Mouse (Mus musculus) CH12.LX (cell line): ENCODE measurements around the gene Ypel2. TPM values are rescaled to one million over a fixed set of nuclear protein-coding genes. Genes with fewer than 3 reads are reported as not detected.

ENCODE experiments used
- DNase-seq: peaks from one replicate; pipeline ENCODE4 v3.0.0-alpha.2; 2013; ENCODE audit errors: extremely low read depth
- H3K27ac ChIP-seq: 2 replicates; pipeline ENCODE4 v1.5.1; 2012; ENCODE audit warnings: low read depth, mild to moderate bottlenecking, control low read depth, moderate library complexity; ENCODE audit not compliant: insufficient read depth
- H3K27me3 ChIP-seq: replicated peaks from 2 replicates; pipeline ENCODE3; 2012; ENCODE audit warnings: inconsistent platforms
- H3K36me3 ChIP-seq, 2 experiments: replicated peaks in 1 of 2; 2 replicates each; pipeline versions ENCODE3 to v1.6.1; 2012; ENCODE audit warnings: inconsistent platforms in 1 of 2, low read length in 1 of 2, mild to moderate bottlenecking in 1 of 2, mixed read lengths in 1 of 2, moderate library complexity in 1 of 2; ENCODE audit not compliant: control insufficient read depth in 1 of 2, insufficient read depth in 1 of 2
- H3K4me1 ChIP-seq, 2 experiments: 2 replicates each; pipeline ENCODE4 v1.6.1; 2012; ENCODE audit warnings: inconsistent platforms in 1 of 2, moderate library complexity in 1 of 2; ENCODE audit not compliant: insufficient read depth in 2 of 2, control insufficient read depth in 1 of 2
- H3K4me2 ChIP-seq: 2 replicates; pipeline ENCODE4 v1.6.1; 2012; ENCODE audit warnings: low read depth, mild to moderate bottlenecking, control low read depth; ENCODE audit not compliant: poor library complexity, insufficient read depth, severe bottlenecking
- H3K4me3 ChIP-seq, 3 experiments: fragments of 150-350 bp in 1 of 3; sonication (generic) in 1 of 3; replicated peaks in 1 of 3; 2 replicates each; pipeline versions ENCODE3 to v1.5.1; 2011 to 2012; ENCODE audit warnings: low read depth in 2 of 3, low read length in 2 of 3, mild to moderate bottlenecking in 2 of 3, moderate library complexity in 2 of 3, control low read depth in 1 of 3, improper control_type of control experiment in 1 of 3, inconsistent platforms in 1 of 3, mixed read lengths in 1 of 3; ENCODE audit not compliant: poor library complexity in 1 of 3
- H3K79me2 ChIP-seq: replicated peaks from 2 replicates; pipeline ENCODE4 v1.6.1; 2012; ENCODE audit warnings: mild to moderate bottlenecking, moderate library complexity; ENCODE audit not compliant: control insufficient read depth, poor library complexity, insufficient read depth, severe bottlenecking; ENCODE audit errors: extremely low read depth
- H3K9ac ChIP-seq: 2 replicates; pipeline ENCODE4 v1.6.1; 2012; ENCODE audit warnings: low read depth, mild to moderate bottlenecking, control low read depth, moderate library complexity; ENCODE audit not compliant: insufficient read depth
- H3K9me3 ChIP-seq: replicated peaks from 2 replicates; pipeline ENCODE3; 2012; ENCODE audit warnings: low read length, inconsistent platforms, mixed read lengths
- BHLHE40 ChIP-seq: IDR thresholded peaks from 2 replicates; pipeline ENCODE4 v1.6.1; 2011; ENCODE audit warnings: mild to moderate bottlenecking, low read depth, low read length, improper control_type of control experiment
- CHD1 ChIP-seq: IDR thresholded peaks from 2 replicates; pipeline ENCODE4 v1.6.1; 2012; ENCODE audit warnings: low read depth, low read length, improper control_type of control experiment, inconsistent platforms
- CHD2 ChIP-seq: IDR thresholded peaks from 2 replicates; pipeline ENCODE4 v1.6.1; 2011; ENCODE audit warnings: low read length, improper control_type of control experiment
- CTCF ChIP-seq, 2 experiments: IDR thresholded peaks in 1 of 2; conservative IDR thresholded peaks in 1 of 2; 2 replicates each; pipeline ENCODE4 v1.5.1; 2011 to 2012; ENCODE audit warnings: low read depth in 2 of 2, low read length in 2 of 2, improper control_type of control experiment in 1 of 2, inconsistent platforms in 1 of 2, mild to moderate bottlenecking in 1 of 2, moderate library complexity in 1 of 2
- EP300 ChIP-seq: IDR thresholded peaks from 2 replicates; pipeline ENCODE4 v1.6.1; 2011; ENCODE audit warnings: low read length, improper control_type of control experiment
- GABPA ChIP-seq: IDR thresholded peaks from 2 replicates; pipeline ENCODE4 v1.6.1; 2012; ENCODE audit warnings: low read depth, low read length, improper control_type of control experiment, inconsistent platforms; ENCODE audit not compliant: insufficient replicate concordance
- HCFC1 ChIP-seq: IDR thresholded peaks from 2 replicates; pipeline ENCODE4 v1.6.1; 2012; ENCODE audit warnings: low read depth, mild to moderate bottlenecking, inconsistent platforms, low read length, improper control_type of control experiment
- KAT2A ChIP-seq: IDR thresholded peaks from 2 replicates; pipeline ENCODE4 v1.6.1; 2012; ENCODE audit warnings: low read length, improper control_type of control experiment, inconsistent platforms; ENCODE audit not compliant: insufficient replicate concordance
- MAX ChIP-seq: IDR thresholded peaks from 2 replicates; pipeline ENCODE4 v1.6.1; 2011; ENCODE audit warnings: low read length, improper control_type of control experiment
- MEF2A ChIP-seq: IDR thresholded peaks from 2 replicates; pipeline ENCODE4 v1.6.1; 2014; ENCODE audit warnings: low read depth, mild to moderate bottlenecking, inconsistent platforms, low read length, improper control_type of control experiment, borderline replicate concordance
- MXI1 ChIP-seq: IDR thresholded peaks from 2 replicates; pipeline ENCODE4 v1.6.1; 2011; ENCODE audit warnings: mild to moderate bottlenecking, low read depth, low read length, improper control_type of control experiment
- MYC ChIP-seq: IDR thresholded peaks from 2 replicates; pipeline ENCODE4 v1.6.1; 2011; ENCODE audit warnings: low read depth, mild to moderate bottlenecking, improper control_type of control experiment, low read length
- NELFE ChIP-seq: IDR thresholded peaks from 2 replicates; pipeline ENCODE4 v1.6.1; 2011; ENCODE audit warnings: low read depth, low read length, improper control_type of control experiment
- RAD21 ChIP-seq: IDR thresholded peaks from 2 replicates; pipeline ENCODE4 v1.6.1; 2011; ENCODE audit warnings: low read depth, mild to moderate bottlenecking, low read length, improper control_type of control experiment, moderate library complexity
- RCOR1 ChIP-seq: conservative IDR thresholded peaks from 2 replicates; pipeline ENCODE4 v1.6.1; 2012; ENCODE audit warnings: low read depth, mild to moderate bottlenecking, inconsistent platforms, low read length, improper control_type of control experiment
- SIN3A ChIP-seq: IDR thresholded peaks from 2 replicates; pipeline ENCODE4 v1.6.1; 2012; ENCODE audit warnings: low read length, improper control_type of control experiment, inconsistent platforms
- TBP ChIP-seq: conservative IDR thresholded peaks from 2 replicates; pipeline ENCODE4 v1.6.1; 2011; ENCODE audit warnings: low read depth, low read length, improper control_type of control experiment
- TCF12 ChIP-seq: IDR thresholded peaks from 2 replicates; pipeline ENCODE4 v1.6.1; 2014; ENCODE audit warnings: low read depth, mild to moderate bottlenecking, inconsistent platforms, low read length, improper control_type of control experiment
- UBTF ChIP-seq: IDR thresholded peaks from 2 replicates; pipeline ENCODE4 v1.6.1; 2012; ENCODE audit warnings: low read depth, mild to moderate bottlenecking, inconsistent platforms, low read length, improper control_type of control experiment, moderate library complexity
- USF1 ChIP-seq: IDR thresholded peaks from 2 replicates; pipeline ENCODE4 v1.6.1; 2014; ENCODE audit warnings: low read depth, mild to moderate bottlenecking, inconsistent platforms, low read length, improper control_type of control experiment
- USF2 ChIP-seq: conservative IDR thresholded peaks from 2 replicates; pipeline ENCODE4 v1.6.1; 2011; ENCODE audit warnings: low read depth, low read length, improper control_type of control experiment
- ZC3H11A ChIP-seq: IDR thresholded peaks from 2 replicates; pipeline ENCODE4 v1.6.1; 2012; ENCODE audit warnings: low read depth, mild to moderate bottlenecking, inconsistent platforms, low read length, improper control_type of control experiment
- dilution Hi-C: fragments of 300-500 bp; cut with MboI; formaldehyde crosslinking; loops from 2 replicates; pipeline ENCODE4 v1.14.3; 2020; ENCODE audit warnings: low sequenced_read_pairs; ENCODE audit not compliant: extremely low pct_unique_long_range_greater_than_20kb, extremely low pct_ligation_motif_present
- in situ Hi-C: fragments of 300-500 bp; cut with MboI; formaldehyde crosslinking; loops from 3 replicates; pipeline ENCODE4 v1.14.3; 2019; ENCODE audit warnings: low sequenced_read_pairs, low pct_ligation_motif_present, low pct_unique_long_range_greater_than_20kb, mixed read lengths
- polyA plus RNA-seq: library from polyadenylated mRNA; unstranded; fragments of >175 nt; gene quantifications from 2 replicates; pipeline ENCODE4 v1.2.1, GENCODE M21; 2012; ENCODE audit warnings: low read depth; ENCODE audit not compliant: insufficient read length
- total RNA-seq, 2 experiments: library from RNA; depleted of rRNA; stranded (reverse); fragments of 300-350 nt in 1 of 2; fragments of >200 nt in 1 of 2; gene quantifications; 2 replicates each; pipeline ENCODE4 v1.2.3; 2012 to 2014

The Ypel2 gene
- total and polyA plus RNA-seq, 3 experiments = 0.38 to 0.91 (median 0.59) TPM

DNA sequence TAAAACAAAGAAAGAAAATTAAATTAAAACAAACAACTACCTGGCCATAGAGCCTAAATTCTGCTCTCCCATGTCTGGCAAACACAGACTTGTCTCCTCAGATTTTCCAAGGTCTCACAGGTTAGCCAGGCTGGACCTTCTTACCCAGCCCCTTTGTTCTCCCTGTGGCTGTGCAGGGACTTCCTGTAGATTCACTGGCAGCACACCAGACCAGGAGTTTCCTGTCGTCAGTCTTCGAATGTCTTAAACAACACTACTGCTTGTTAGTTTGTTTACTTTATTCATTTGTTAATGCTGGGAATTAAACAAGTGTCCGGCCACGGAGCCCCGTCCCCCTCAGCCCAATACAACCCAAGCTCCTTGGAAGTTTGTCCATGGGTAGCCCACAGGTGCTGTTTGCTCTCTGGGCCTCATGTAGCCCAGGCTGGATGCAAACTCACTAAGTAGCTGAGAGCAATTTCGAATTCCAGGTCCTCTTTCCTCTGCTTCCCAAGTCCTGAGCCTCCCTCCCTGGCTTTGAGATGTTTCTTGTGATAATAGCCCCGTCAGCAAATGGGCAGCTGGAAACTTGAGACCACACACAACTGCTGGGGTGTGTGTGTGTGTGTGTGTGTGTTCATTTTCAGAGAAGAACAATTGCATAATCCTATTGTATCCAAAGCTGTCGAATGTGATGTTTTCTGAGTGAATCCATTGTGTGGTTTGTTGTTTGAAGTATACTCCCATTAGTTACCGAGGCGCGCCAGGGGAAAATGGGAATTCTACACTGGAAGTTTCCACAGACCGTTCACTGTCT is 11.7 kb upstream of the Ypel2 start:
- no peaks in the 10 kb centered on the region for H3K79me2 ChIP-seq
- H3K9me3 ChIP-seq = no peaks in the 10 kb centered on the region
- dilution Hi-C loops (no loop called here), in situ Hi-C loops (loop anchor here (10.0 kb wide), 3 partner anchors 100 to 430 kb away; no protein-coding TSS in a partner anchor)
- no peaks in the 10 kb centered on the region for H3K36me3 ChIP-seq
- no peak overlapping the region for H3K4me2 ChIP-seq
- H3K9ac ChIP-seq = no peak overlapping the region
- H3K27ac ChIP-seq = no peak overlapping the region
- no peak overlapping the region for H3K4me3 ChIP-seq
- no peak for TF ChIP-seq HCFC1
- TF ChIP-seq SIN3A = no peak
- TF ChIP-seq MEF2A = no peak
- peaks cover 2% of the 10 kb centered on the region for H3K27me3 ChIP-seq
- DNase-seq = no peak
- peaks cover 0 to 13% of the 10 kb centered on the region in 2 experiments; a peak in 2 of 4 replicates for H3K4me1 ChIP-seq

DNA sequence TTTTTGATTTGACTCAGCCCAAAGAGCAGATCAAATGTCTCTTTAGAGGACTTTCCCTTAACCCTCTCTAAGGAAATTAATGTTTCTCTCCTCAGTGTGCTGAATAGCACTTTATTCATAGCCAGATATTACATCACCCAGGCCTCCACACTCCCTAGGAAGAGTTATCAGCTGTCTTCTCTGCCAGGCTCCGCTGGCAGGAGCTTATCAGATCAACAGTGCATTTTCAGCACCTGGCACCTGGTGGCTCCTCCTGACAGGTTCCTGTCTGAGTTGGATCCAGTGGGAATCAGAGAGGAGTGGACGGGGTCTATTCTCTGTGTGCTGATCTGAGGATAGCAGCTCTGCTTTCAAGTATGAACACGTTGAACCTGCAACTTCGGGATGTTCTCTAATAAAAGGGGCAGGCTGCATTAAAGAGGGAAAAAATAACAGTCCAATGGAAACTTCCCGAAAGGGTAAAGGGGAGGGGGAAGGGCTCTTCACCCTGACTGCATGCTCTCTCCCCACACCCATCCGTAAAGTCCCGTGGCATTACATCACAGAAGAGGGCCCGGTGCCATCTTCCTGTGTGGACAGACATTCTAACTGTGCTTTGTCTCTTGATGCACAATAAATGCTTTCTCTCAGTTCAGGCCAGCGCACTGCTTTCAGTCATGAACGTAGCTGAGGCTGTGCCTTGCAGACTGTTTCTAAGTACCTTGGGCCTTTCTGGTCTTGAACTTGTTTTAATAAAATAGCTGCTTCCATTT is 8.7 kb upstream of the Ypel2 start:
- Histone ChIP-seq H3K4me3 (no peak overlapping the region), H3K36me3 (no peaks in the 10 kb centered on the region), H3K79me2 (no peaks in the 10 kb centered on the region), H3K27ac (no peak overlapping the region), H3K9me3 (no peaks in the 10 kb centered on the region), H3K4me1 (peaks cover 0 to 13% of the 10 kb centered on the region in 2 experiments; a peak in 2 of 4 replicates), H3K4me2 (no peak overlapping the region), H3K9ac (no peak overlapping the region), H3K27me3 (peaks cover 2% of the 10 kb centered on the region)
- no peak for DNase-seq
- TF ChIP-seq MYC (no peak), CHD1 (no peak), KAT2A (no peak), USF2 (no peak), MAX (no peak), RAD21 (no peak), ZC3H11A (no peak), HCFC1 (no peak), GABPA (no peak), CHD2 (no peak), MXI1 (no peak), TBP (no peak), USF1 (no peak), NELFE (no peak), UBTF (no peak), TCF12 (no peak), EP300 (no peak), BHLHE40 (no peak), CTCF (conservative IDR thresholded peaks at IDR 0.05 in 1 of 2, IDR thresholded peaks at IDR 0.05 in 1 of 2; ENCODE audit: low read depth in 2 of 2, low read length in 2 of 2) (no peak), RCOR1 (no peak)
- dilution Hi-C loops = no loop called here
- in situ Hi-C loops = loop anchor here (10.0 kb wide), 3 partner anchors 97 to 427 kb away; no protein-coding TSS in a partner anchor
